Mouse (Mus musculus): Measurements from ENCODE around the gene Smyd3. TPM values are rescaled to one million over a fixed set of nuclear protein-coding genes. Genes with fewer than 3 reads are reported as not detected.
"Not testable (repeated sequence)": the region's sequence is repeated elsewhere in the genome, so short reads cannot be mapped to it uniquely, and the experiment has no call there.

Smyd3 gene
- polyA plus RNA-seq, 1 experiment, result 16.8 TPM

DNA sequence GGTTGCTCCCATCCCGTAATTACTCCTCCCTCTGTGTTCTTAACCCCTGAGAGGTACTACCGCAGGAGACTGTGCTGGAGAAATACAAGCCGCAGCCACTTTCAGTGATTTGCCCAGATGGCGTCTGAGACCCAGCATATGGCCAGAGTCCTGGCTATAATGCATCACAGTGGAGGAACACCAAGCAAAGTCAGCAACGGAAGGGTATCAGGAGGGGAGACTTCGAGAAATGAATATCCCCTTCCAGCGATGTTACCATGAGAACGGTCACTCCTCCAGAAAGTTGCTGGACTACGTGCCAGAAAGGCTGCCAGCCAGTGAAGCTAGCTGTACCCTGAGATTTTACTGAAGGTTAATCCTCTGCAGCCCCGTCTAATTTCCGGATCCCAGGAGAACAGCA, 325.1 kb downstream of the Smyd3 start:
- no peak for DNase-seq (ENCODE audit: extremely low spot score in 1 of 2, low spot score in 1 of 2)

- DNase-seq (ENCODE audit: extremely low spot score in 1 of 2, low spot score in 1 of 2), result no peak
These were observed 327.0 kb downstream of the Smyd3 start for GRCm38 (mm10) chr1:179190837-179191236.

DNA sequence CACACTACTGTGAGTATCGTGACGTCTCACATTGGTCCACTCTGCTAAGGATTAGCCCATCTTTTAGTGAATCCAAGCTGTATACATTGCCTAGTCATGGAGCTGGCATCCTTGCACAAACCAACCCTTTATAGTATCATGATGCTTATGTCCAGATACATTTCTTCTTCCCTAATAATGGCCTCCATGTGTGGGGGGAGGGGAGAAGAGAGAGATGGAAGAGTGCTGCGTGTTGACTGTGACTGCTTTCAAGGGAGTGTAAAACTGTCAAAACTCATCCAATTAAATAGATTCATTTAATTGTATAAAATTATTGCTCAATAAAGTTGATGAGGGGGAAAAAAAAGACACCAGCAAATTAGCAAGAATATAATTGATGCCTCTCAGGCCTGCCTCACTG, 330.7 kb downstream of the Smyd3 start:
- DNase-seq (ENCODE audit: extremely low spot score in 1 of 2, low spot score in 1 of 2), result no peak

- peak; percentile 18 to 30 for DNase-seq (ENCODE audit: extremely low spot score in 1 of 2, low spot score in 1 of 2)
These were observed 333.2 kb downstream of the Smyd3 start for GRCm38 (mm10) chr1:179184631-179185030.

DNA sequence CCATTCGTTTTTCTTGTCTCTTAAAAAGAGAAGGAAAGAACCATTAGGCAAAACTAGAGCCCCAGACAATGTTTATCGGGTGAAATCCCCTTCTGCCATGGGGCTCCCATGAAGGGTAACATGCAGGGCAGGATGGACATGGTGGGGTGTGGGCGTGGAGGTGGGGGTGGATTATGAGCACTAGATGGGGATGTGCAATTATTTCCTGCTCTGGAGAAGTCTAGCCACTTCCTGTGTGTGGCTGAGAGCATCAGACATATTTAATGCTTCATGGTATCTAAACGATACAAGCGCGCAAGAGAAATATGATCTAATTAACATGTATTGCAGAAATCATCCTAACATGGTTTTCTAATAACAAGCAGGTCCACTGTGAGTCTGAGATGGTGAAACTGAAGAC, 334.3 kb downstream of the Smyd3 start:
- no peak for DNase-seq (ENCODE audit: extremely low spot score in 1 of 2, low spot score in 1 of 2)

- no peak for DNase-seq (ENCODE audit: extremely low spot score in 1 of 2, low spot score in 1 of 2)
These were observed 337.3 kb downstream of the Smyd3 start for GRCm38 (mm10) chr1:179180546-179180945.

DNA sequence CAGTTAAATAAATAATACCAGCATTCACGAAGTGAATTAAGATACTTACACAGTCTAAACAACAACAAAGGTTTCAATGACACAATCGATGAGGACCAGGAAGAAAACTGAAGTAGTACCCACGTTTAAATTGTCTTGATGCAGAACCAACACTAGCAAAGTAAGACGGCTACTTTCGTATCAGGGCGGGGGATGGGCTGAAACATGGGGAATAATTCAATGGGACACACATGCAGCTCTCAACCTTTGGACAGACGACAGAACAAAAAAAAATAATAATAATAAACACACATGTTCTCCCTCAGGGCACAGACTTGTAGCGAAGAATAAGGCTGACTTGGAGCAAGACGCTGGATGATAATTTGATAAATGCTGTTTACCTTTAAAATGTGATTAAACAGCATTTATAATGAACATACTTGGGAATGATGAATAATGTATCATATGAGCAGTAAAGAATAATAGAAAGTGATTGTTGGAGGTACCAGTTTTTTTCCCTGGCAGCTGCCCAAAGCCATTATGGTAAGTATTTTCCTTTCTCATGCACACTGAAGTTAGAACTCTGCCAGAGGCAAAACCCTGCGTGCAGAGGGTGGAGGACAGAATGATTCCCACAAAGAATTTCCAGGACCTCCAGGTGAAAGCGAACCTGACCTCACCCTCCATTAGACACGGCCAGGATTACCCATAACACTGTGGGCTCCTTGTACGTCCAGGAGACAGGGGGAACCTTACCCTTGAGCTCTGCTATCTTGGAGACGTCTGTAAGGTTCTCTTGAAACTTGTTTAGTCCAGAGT, 340.8 kb downstream of the Smyd3 start:
- no peak for DNase-seq (ENCODE audit: extremely low spot score in 1 of 2, low spot score in 1 of 2)

DNA sequence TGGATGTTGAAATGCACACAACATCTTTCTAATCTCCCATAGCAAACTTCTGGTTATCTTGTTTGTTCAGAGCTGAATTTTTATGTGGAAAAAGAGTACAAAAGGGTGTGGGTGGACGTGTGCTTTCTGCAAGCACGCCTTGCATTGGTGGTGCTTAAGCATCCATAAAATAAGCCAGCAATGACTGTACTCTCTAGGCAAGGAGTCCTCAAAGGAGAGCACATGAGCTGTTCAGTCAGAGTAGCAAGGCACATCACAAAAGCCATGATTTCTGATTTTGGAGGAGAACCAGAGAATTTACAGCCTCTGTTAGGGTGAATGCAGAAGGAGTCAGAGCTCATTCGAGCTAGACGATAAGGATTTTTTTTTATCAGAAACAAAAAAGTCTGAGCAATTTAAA, 343.6 kb downstream of the Smyd3 start:
- DNase-seq (ENCODE audit: extremely low spot score in 1 of 2, low spot score in 1 of 2), result peak in 1 of 2 experiments; percentile 32

- DNase-seq (ENCODE audit: extremely low spot score in 1 of 2, low spot score in 1 of 2), result no peak
These were observed 347.3 kb downstream of the Smyd3 start for GRCm38 (mm10) chr1:179170555-179170954.

DNA sequence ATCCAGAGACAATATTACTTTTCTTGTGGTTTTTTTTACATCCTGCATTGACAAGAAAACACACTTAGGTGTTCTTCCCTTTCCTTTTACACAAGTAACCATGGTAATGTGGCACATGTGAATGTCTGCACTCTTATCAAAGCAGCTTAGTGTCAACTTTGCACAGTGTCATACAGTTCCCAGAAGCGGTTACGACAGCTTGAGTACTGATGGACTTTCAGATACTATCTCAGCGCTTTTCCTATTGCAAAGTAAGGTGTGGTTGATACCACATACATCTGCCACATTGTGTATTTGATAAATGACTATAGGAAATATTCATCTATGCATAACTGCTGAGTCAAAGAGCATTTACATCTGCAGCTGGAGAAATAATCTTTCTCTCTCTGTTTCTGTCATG, 348.1 kb downstream of the Smyd3 start:
- no peak for DNase-seq (ENCODE audit: extremely low spot score in 1 of 2, low spot score in 1 of 2)

DNA sequence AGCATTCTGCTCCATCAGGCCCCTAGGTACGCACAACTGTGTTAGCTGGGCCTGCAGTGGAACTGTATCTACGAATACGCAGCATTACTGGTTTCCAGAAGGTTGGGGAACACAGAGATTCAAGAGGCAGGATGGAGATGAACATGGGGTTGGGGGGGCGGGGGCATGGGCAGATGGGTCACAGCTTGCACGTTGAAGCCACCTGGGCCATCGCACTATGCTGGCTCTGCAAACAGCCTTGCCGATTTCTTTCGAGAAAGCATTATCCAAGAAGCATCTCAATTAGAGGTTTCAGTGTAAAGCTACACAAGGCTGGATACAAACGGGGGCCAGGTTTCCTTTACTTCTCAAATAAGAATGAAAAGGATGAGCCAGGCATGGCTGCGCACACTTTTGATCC, 348.7 kb downstream of the Smyd3 start:
- no peak for DNase-seq (ENCODE audit: extremely low spot score in 1 of 2, low spot score in 1 of 2)

GRCm38 (mm10) chr1:179164219-179164618, 353.6 kb downstream of the Smyd3 start:
- DNase-seq (ENCODE audit: extremely low spot score in 1 of 2, low spot score in 1 of 2), result not testable (repeated sequence)

DNA sequence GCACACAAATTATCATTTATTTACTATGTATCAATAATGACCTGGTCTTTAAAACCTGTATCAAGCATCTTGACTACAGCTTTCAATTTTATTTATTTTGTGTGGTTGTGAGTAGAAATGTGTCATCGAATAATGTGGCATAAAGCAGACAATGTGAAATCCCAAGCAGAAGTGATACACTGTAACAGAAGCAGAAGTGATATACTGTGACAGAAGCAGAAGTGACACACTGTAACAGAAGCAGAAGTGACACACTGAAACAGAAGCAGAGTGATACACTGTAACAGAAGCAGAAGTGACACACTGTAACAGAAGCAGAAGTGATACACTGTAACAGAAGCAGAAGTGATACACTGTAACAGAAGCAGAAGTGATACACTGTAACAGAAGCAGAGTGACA, 355.1 kb downstream of the Smyd3 start:
- not testable (repeated sequence) for DNase-seq (ENCODE audit: extremely low spot score in 1 of 2, low spot score in 1 of 2)

GRCm38 (mm10) chr1:179161947-179162346, 355.9 kb downstream of the Smyd3 start:
- no peak for DNase-seq (ENCODE audit: extremely low spot score in 1 of 2, low spot score in 1 of 2)

DNA sequence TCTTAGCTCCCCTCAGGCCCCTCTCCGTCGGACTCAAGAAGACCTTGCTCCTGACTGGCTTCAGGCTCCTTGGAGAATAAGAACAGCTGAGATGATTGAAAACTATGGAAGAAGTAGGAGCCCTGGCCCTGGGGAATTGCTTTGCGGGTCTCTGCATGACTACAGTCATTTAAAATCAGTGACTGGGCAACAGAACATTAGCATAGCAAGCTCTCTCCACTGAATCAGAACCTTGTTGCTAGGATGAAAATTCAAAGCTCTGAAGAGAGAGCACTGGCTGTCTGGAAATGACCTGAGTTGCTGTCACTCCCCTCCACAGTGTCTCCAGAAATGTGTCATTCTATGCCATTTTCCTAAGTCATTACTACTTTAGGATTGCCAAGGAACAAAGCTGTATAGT, 357.1 kb downstream of the Smyd3 start:
- DNase-seq (ENCODE audit: extremely low spot score in 1 of 2, low spot score in 1 of 2), result no peak

DNA sequence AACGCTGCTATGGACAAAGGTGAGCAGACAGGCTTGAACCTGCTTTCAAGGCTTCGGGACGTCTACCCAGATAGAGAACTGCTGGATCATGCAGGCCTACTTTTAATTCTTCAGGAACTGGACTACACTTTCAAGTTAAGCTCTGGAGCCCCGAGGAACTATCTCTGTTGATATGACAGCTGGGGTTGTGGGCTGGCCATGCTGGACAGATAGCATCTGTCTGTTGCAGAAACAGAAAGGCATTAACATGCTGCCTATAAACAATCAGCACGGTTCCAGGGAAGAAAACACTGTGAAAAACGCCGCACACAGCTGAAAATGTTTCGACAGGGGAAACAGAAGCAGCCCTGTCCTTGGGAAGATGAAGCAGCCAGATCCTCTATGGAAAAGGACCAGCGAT, 365.5 kb downstream of the Smyd3 start:
- DNase-seq (ENCODE audit: extremely low spot score in 1 of 2, low spot score in 1 of 2), result no peak

- no peak for DNase-seq (ENCODE audit: extremely low spot score in 1 of 2, low spot score in 1 of 2)
These were observed 366.6 kb downstream of the Smyd3 start for GRCm38 (mm10) chr1:179151275-179151674.

DNA sequence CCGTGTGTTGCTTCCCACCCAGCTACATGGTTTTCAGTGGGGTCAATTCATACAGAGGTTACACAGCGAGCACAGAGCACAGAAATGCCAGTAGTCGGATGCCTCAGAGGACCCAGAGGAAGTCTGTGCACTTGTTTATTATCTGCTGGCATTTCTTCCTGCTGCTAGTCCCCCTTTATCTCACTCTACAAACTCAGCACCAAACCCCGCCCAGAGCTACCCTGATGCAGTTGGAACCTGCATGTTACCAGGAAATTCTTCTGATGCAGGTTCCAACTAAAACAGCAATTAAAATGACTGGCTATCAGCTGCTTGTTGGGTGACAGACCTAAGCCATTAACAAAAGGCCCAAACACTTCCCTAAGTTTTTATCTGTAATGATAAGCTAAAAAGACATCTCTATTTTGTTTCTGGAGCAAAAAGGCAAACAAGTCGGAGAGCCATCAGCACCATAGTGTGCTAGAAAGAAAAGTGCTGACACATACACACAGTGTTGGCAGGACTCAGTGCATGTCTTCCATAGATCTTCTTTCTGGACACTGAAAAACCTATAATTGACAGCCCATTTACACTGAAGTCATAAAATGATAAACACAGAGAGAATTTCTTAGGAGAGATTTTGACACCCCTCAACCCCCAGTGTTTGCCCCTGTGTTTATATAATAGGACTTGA, 368.2 kb downstream of the Smyd3 start:
- DNase-seq (ENCODE audit: extremely low spot score in 1 of 2, low spot score in 1 of 2), result no peak

GRCm38 (mm10) chr1:179146730-179147167, 371.1 kb downstream of the Smyd3 start:
- DNase-seq (ENCODE audit: extremely low spot score in 1 of 2, low spot score in 1 of 2), result no peak

DNA sequence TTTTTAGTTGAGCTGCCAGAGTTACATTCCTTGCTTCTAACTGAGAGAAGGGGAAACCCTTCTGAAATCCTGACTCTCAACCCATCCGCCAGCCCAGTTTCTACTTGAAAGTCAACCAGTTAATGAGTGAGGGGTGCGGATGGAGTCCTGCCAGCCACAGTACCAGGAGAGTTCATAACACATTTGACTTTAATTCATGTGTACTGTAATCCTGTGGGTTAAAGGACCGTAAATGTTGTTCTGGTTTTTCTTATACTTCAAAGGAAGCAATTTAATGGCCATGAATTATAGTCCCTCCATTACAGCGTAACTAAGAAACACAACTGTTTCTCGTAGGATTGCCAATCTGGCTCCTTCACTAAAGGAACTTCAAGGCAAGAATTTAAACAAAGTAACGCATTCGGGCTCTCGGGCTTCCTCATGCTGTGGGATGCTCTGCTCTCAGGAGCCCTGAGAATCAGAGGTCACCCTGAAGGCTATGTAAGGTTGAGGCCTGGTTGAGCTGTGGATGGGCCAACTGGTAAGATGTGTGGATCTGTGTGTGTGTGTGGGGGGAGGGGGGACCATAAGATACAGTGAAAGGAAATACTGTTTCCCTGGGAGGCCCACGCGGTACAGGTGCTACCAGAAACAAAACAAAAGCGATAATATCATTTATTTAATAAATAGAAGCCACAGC, 374.5 kb downstream of the Smyd3 start:
- DNase-seq (ENCODE audit: extremely low spot score in 1 of 2, low spot score in 1 of 2), result no peak

DNA sequence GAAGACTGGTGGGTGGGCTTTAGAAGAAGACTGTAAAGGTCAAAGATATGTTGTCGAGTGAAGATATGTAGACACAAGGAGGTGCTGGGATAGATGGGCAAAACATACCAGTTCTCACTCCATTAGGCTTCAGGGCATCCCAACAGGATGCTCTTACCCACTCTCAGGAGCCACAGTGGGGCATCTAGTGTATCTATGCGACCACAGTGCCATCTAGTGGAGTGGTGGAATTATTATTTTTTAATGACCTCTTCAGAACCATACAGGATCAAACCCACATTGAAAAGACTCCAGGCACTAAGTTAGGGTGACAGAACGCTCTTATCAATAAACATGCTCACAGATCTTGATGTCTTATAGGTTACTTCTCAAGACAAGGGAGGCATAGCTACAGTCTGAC, 375.7 kb downstream of the Smyd3 start:
- peak in 1 of 2 experiments; percentile 77 for DNase-seq (ENCODE audit: extremely low spot score in 1 of 2, low spot score in 1 of 2)

Data from frontal cortex, adult 2 months (tissue).